Mouse (Mus musculus) neural tube, embryonic 12.5 days (tissue): ENCODE results near the gene Dmrt2. TPM values are rescaled to one million over a fixed set of nuclear protein-coding genes. Genes with fewer than 3 reads are reported as not detected.

ENCODE experiments used
- ATAC-seq: fragments of 200-750 bp; cut with Nextera tagmentation; 2 replicates; pipeline ENCODE4 v1.8.0; 2017; ENCODE audit warnings: low read depth, mild to moderate bottlenecking, moderate TSS enrichment, moderate library complexity; ENCODE audit not compliant: low FRiP score
- H3K27ac ChIP-seq: fragments of 300-500 bp; sonication (generic); 2 replicates; pipeline ENCODE4 v1.5.1; 2016
- H3K27me3 ChIP-seq: fragments of 300-500 bp; sonication (generic); replicated peaks from 2 replicates; pipeline ENCODE4 v1.6.1; 2016; ENCODE audit warnings: mild to moderate bottlenecking
- H3K36me3 ChIP-seq: fragments of 300-500 bp; sonication (generic); 2 replicates; pipeline ENCODE4 v1.6.1; 2016; ENCODE audit warnings: mild to moderate bottlenecking
- H3K4me1 ChIP-seq: fragments of 300-500 bp; sonication (generic); 2 replicates; pipeline ENCODE4 v1.6.1; 2016
- H3K4me2 ChIP-seq: fragments of 300-500 bp; sonication (generic); replicated peaks from 2 replicates; pipeline ENCODE4 v1.6.1; 2016; ENCODE audit warnings: mild to moderate bottlenecking
- H3K4me3 ChIP-seq: fragments of 300-500 bp; sonication (generic); 2 replicates; pipeline ENCODE4 v1.5.1; 2016
- H3K9ac ChIP-seq: fragments of 300-500 bp; sonication (generic); 2 replicates; pipeline ENCODE4 v1.6.1; 2016; ENCODE audit warnings: mild to moderate bottlenecking
- H3K9me3 ChIP-seq: fragments of 300-500 bp; sonication (generic); 2 replicates; pipeline ENCODE4 v1.6.1; 2016; ENCODE audit warnings: mild to moderate bottlenecking
- WGBS: fragments of 180-500 bp; shearing (Covaris S2); methylation state at CpG from one replicate; pipeline ENCODE4 v1.1.7; 2016; 5-methylcytosine and 5-hydroxymethylcytosine counted together
- polyA plus RNA-seq: library from polyadenylated mRNA; unstranded; fragments of >200 nt; fragmentation: Nextera tagmentation; extraction: Ambion mirVana; gene quantifications from 2 replicates; pipeline ENCODE4 v1.2.1, GENCODE M21; 2016

Dmrt2 gene
- polyA plus RNA-seq: 8.3 and 9.2 TPM in 2 replicates

- Histone ChIP-seq H3K4me1 (peaks cover 18% of the 10 kb centered on the region), H3K4me3 (peak within 1 kb of the TSS; percentile 36), H3K27ac (no peak within 1 kb of the TSS), H3K27me3 (peaks cover 96% of the 10 kb centered on the region), H3K36me3 (no peaks in the 10 kb centered on the region), H3K9ac (no peak within 1 kb of the TSS), H3K4me2 (peak within 1 kb of the TSS; percentile 72), H3K9me3 (no peaks in the 10 kb centered on the region)
- WGBS: under 1% methylated on average over 44 of the region's 44 CpGs
- ATAC-seq: peak; percentile 99
Measured at GRCm38 (mm10) chr19:25672101-25672950, at the start of gene Dmrt2. Gene Dmrt2, plus strand, starts transcription at chr19:25672411.

GRCm38 (mm10) chr19:25628490-25628889, 43.7 kb upstream of the Dmrt2 start:
- H3K9me3 ChIP-seq: no peaks in the 10 kb centered on the region
- peaks cover 49% of the 10 kb centered on the region for H3K27me3 ChIP-seq
- no peak overlapping the region for H3K4me3 ChIP-seq
- ATAC-seq: no peak
- H3K4me1 ChIP-seq: no peaks in the 10 kb centered on the region
- H3K36me3 ChIP-seq: no peaks in the 10 kb centered on the region
- H3K4me2 ChIP-seq: no peak overlapping the region
- WGBS: 12% methylated on average over 9 of the region's 9 CpGs
- H3K27ac ChIP-seq: no peak overlapping the region
- H3K9ac ChIP-seq: no peak overlapping the region

GRCm38 (mm10) chr19:25635119-25635518, 37.1 kb upstream of the Dmrt2 start:
- WGBS: 89% methylated on average over 5 of the region's 5 CpGs
- Histone ChIP-seq H3K36me3 (no peaks in the 10 kb centered on the region), H3K9ac (no peak overlapping the region), H3K4me1 (no peaks in the 10 kb centered on the region), H3K4me2 (no peak overlapping the region; the same call in 1 of the 2 replicates), H3K27ac (no peak overlapping the region), H3K9me3 (no peaks in the 10 kb centered on the region), H3K4me3 (no peak overlapping the region), H3K27me3 (no peaks in the 10 kb centered on the region)
- ATAC-seq: no peak

GRCm38 (mm10) chr19:25635622-25636244, 36.5 kb upstream of the Dmrt2 start:
- no peak overlapping the region for H3K27ac ChIP-seq
- peak; percentile 77 for ATAC-seq
- H3K27me3 ChIP-seq: no peaks in the 10 kb centered on the region
- no peaks in the 10 kb centered on the region for H3K9me3 ChIP-seq
- H3K36me3 ChIP-seq: no peaks in the 10 kb centered on the region
- WGBS: 13% methylated on average over 22 of the region's 22 CpGs
- no peaks in the 10 kb centered on the region for H3K4me1 ChIP-seq
- H3K4me3 ChIP-seq: peak overlapping the region; percentile 25
- H3K9ac ChIP-seq: 0 out of 2 replicates have a peak overlapping the region, but pooled peaks have one; percentile 29
- H3K4me2 ChIP-seq: peak overlapping the region; percentile 59

GRCm38 (mm10) chr19:25638766-25639361, 33.3 kb upstream of the Dmrt2 start:
- H3K4me1 ChIP-seq: no peaks in the 10 kb centered on the region
- H3K27ac ChIP-seq: no peak overlapping the region
- no peak overlapping the region for H3K4me2 ChIP-seq
- 77% methylated on average over 11 of the region's 11 CpGs for WGBS
- no peak overlapping the region for H3K9ac ChIP-seq
- ATAC-seq: no peak
- no peaks in the 10 kb centered on the region for H3K27me3 ChIP-seq
- no peaks in the 10 kb centered on the region for H3K36me3 ChIP-seq
- no peak overlapping the region for H3K4me3 ChIP-seq
- H3K9me3 ChIP-seq: no peaks in the 10 kb centered on the region

GRCm38 (mm10) chr19:25641786-25642185, 30.4 kb upstream of the Dmrt2 start:
- Histone ChIP-seq H3K9ac (no peak overlapping the region), H3K4me1 (no peaks in the 10 kb centered on the region), H3K36me3 (no peaks in the 10 kb centered on the region), H3K27ac (no peak overlapping the region), H3K4me3 (no peak overlapping the region), H3K27me3 (no peaks in the 10 kb centered on the region), H3K4me2 (no peak overlapping the region), H3K9me3 (no peaks in the 10 kb centered on the region)
- 91% methylated on average over 6 of the region's 6 CpGs for WGBS
- ATAC-seq: no peak

GRCm38 (mm10) chr19:25647136-25647535, 25.1 kb upstream of the Dmrt2 start:
- Histone ChIP-seq H3K4me2 (no peak overlapping the region), H3K27ac (no peak overlapping the region), H3K36me3 (no peaks in the 10 kb centered on the region), H3K9me3 (no peaks in the 10 kb centered on the region), H3K4me3 (no peak overlapping the region), H3K27me3 (no peaks in the 10 kb centered on the region), H3K4me1 (no peaks in the 10 kb centered on the region), H3K9ac (no peak overlapping the region)
- WGBS: 75% methylated on average over 3 of the region's 3 CpGs
- no peak for ATAC-seq

- Histone ChIP-seq H3K9me3 (no peaks in the 10 kb centered on the region), H3K27me3 (no peaks in the 10 kb centered on the region), H3K4me2 (no peak overlapping the region), H3K4me3 (no peak overlapping the region), H3K4me1 (no peaks in the 10 kb centered on the region), H3K27ac (no peak overlapping the region), H3K9ac (no peak overlapping the region), H3K36me3 (no peaks in the 10 kb centered on the region)
- ATAC-seq: no peak
- 71% methylated on average over 4 of the region's 4 CpGs for whole genome bisulfite sequencing
Measured at GRCm38 (mm10) chr19:25648701-25649100, 23.5 kb upstream of the Dmrt2 start.

- WGBS: 72% methylated on average over 10 of the region's 10 CpGs
- H3K4me3 ChIP-seq: no peak overlapping the region
Measured at GRCm38 (mm10) chr19:25650474-25650873, 21.7 kb upstream of the Dmrt2 start.

GRCm38 (mm10) chr19:25652560-25652959, 19.7 kb upstream of the Dmrt2 start:
- H3K4me2 ChIP-seq: no peak overlapping the region
- no peak for ATAC-seq
- H3K9ac ChIP-seq: no peak overlapping the region
- H3K4me1 ChIP-seq: peaks cover 7% of the 10 kb centered on the region; the same call in 1 of the 2 replicates
- H3K9me3 ChIP-seq: no peaks in the 10 kb centered on the region
- 68% methylated on average over 5 of the region's 5 CpGs for WGBS
- H3K36me3 ChIP-seq: no peaks in the 10 kb centered on the region
- H3K27ac ChIP-seq: no peak overlapping the region
- no peaks in the 10 kb centered on the region for H3K27me3 ChIP-seq
- no peak overlapping the region for H3K4me3 ChIP-seq

More at GRCm38 (mm10) chr19:25650474-25650873, 21.7 kb upstream of the Dmrt2 start:
- no peaks in the 10 kb centered on the region for H3K36me3 ChIP-seq
- no peak overlapping the region for H3K4me2 ChIP-seq
- H3K27ac ChIP-seq: no peak overlapping the region
- ATAC-seq: no peak
- H3K9me3 ChIP-seq: no peaks in the 10 kb centered on the region
- no peaks in the 10 kb centered on the region for H3K27me3 ChIP-seq
- peaks cover 7% of the 10 kb centered on the region; the same call in 1 of the 2 replicates for H3K4me1 ChIP-seq
- H3K9ac ChIP-seq: no peak overlapping the region

GRCm38 (mm10) chr19:25654034-25654749, 18.0 kb upstream of the Dmrt2 start:
- ATAC-seq: 0 out of 2 replicates have a peak, but pooled peaks have one; percentile 33
- Histone ChIP-seq H3K4me1 (peaks cover 7% of the 10 kb centered on the region; the same call in 1 of the 2 replicates), H3K27me3 (no peaks in the 10 kb centered on the region), H3K36me3 (no peaks in the 10 kb centered on the region), H3K4me3 (no peak overlapping the region), H3K9me3 (no peaks in the 10 kb centered on the region), H3K4me2 (no peak overlapping the region), H3K9ac (no peak overlapping the region), H3K27ac (no peak overlapping the region)
- 54% methylated on average over 12 of the region's 12 CpGs for WGBS
